Mouse (Mus musculus): ENCODE results near the gene Ddx52.

Gene Ddx52

DNA sequence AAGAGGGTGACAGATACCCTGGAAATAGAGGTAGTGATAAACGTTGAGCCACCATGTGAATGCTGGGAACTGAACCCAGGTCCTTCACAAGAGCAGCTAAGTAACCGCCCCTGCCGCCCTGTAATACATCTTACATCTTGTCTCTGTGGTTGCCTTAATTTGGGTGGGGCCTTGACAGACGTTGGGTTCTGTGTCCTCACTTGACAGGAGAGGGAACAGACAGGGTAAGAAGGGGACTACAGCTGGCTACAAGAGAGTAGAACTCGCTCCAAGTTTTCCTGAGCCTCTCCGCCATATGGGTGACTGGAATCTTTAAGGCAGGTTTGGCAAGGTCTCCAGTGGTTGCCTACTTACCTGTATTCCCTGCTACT lies 26.3 kb downstream of the Ddx52 start:
- WGBS: 82% methylated on average over 6 of the region's 6 CpGs

- 95% methylated on average over 3 of the region's 3 CpGs for WGBS
Observed at GRCm38 (mm10) chr11:83969040-83969439, 27.2 kb downstream of the Ddx52 start.

DNA sequence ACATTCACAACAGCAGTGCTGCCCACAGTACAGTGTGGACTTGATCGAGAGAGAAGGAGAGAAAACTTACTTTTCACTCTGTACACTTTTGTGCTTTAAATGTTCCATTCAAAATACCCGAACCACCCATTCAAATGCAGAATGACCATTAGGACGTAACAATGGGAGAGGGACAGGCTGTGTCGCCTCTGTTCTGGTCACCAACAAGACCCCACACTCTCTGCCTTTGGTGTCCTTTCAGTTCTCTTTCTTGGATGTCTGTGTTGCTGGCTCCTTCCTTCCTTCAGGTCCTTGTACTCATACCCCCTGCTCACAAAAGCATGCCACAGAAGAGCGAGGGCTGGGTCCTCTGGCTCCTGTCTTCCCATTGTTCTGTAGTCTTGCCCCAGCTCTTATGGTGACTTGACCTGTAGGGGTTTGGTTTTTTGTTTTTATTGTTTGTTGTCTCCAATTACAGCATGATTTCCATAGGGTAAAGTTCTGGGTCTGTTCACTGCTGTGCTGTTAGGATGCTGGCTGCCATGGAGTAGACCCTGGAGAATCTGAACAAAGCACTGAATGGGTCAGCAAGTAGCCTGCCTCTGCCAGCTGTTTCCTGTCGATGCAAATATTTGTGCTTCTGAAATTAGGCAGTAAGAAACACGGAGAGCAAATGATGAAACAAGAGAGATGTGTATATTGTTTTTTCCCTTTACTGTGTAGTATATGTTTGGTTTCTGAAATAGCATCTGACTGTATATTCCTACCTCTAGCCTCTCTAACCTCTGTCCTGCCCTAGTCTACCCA lies 32.9 kb downstream of the Ddx52 start:
- WGBS: 69% methylated on average over 7 of the region's 7 CpGs

GRCm38 (mm10) chr11:83975488-83975887 lies 33.6 kb downstream of the Ddx52 start:
- 86% methylated on average over 1 of the region's 1 CpGs for WGBS

- 83% methylated on average over 13 of the region's 13 CpGs for WGBS
Observed at GRCm38 (mm10) chr11:83976236-83976977, 34.5 kb downstream of the Ddx52 start.

DNA sequence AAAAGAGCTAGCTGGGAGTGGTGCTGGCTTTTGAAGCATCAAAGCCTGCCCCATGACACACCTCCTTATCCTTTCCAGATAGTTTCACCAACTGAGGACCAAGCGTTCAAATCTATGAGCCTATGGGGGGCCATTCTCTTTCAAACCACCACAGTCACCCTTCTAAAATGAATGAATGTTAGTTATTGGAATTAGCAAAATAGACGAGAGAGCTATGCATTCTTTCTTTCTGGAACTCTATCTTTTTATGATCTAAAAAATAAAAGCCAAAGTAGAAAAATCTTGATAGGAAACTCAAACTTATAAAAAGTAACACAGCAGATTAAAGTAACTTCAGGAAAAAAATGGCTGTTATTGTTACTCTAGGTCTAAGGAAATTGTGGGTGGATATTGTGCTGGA lies 35.9 kb downstream of the Ddx52 start:
- 85% methylated on average over 2 of the region's 2 CpGs for WGBS

GRCm38 (mm10) chr11:83979992-83980391 lies 38.1 kb downstream of the Ddx52 start:
- 95% methylated on average over 6 of the region's 6 CpGs for WGBS

DNA sequence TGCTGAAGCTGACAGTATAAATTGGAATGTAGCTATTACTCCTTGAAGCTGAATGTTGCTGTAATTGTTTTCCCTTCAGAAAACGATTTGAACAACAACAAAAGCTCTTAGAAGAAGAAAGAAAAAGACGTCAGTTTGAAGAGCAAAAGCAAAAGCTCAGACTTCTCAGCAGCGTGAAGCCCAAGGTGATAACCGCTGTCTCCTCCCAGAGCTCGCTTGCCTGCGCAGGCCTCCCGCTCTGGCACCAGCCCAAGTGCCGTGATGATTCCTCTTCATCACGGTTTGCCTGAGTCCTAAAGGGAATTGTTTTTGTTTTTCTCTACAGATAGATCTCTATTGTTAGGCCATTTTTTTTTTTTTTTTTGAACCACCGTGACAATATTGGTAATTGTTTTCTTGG lies 39.5 kb downstream of the Ddx52 start:
- WGBS: 51% methylated on average over 10 of the region's 10 CpGs

DNA sequence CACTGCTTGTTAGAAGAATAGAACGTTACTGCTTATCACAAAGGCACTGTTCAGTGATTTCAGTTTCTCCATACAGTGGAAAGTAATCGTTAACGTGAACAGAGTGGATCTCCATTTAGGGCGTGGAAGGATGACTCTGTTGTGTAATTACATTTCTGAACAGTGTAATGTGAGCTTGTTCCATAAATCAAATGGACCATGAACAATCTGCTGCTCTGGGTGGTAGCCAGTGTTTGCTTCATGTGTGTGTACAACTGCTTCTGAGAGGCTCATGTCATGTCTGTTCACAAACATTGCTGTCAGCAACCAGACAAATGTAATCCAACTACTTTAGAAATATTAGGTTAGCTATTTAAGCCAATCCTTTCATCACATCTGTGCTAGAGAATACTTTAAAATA lies 49.8 kb downstream of the Ddx52 start:
- 79% methylated on average over 4 of the region's 4 CpGs for WGBS

DNA sequence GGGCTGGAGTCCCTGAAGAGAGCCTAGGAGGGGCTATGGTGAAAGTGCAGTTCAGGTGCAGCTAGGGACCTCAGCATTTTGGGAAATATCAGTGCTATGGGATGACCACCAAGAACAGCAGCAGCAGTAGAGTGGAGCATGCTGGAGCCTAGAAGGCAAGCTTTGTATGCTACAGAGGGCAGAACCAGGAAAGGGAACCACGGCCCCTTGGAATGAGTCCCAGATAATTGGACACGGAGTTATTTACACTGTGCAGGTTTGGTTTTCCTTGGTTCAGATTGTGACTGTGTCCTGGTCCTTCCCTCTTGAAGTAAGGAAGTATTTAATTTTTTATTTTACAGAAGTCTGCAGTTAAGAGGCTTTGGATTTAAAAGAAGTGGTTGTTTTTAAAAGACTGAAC lies 51.6 kb downstream of the Ddx52 start:
- WGBS: 61% methylated on average over 2 of the region's 2 CpGs

GRCm38 (mm10) chr11:83994481-83994880 lies 52.6 kb downstream of the Ddx52 start:
- 91% methylated on average over 3 of the region's 3 CpGs for WGBS

GRCm38 (mm10) chr11:83995535-83995950 lies 53.7 kb downstream of the Ddx52 start:
- 43% methylated on average over 2 of the region's 2 CpGs for WGBS

DNA sequence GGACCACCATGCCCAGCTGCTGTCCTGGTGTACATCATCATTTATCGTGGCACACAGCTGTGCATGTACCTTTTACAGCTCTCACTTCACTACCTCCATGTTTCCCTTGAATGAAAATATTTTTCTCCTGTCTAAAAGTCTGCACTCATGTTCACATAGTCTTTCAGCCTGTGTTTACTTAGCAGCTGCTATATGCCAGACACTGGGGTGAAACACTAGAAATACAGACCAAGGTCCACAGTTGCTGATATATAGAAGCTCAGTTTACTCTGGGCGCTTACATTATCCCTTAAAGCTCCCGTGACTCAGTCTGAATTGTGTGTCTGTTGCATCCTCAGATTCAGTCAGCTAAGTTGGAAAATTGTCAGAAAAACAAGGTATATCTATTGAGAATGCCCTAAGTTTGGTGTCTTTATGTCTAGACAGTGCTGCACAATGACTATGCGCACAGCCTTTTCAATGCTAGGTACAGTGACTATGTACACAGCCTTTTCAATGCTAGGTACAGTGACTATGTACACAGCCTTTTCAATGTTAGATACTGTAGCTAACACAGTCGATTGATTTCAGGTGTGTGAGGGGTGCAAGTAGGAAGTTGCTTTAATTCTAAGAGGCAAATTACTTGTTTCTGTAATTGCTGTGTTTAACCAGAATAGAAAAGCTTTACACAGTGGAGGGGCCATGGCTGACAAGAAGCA lies 55.5 kb downstream of the Ddx52 start:
- 94% methylated on average over 5 of the region's 5 CpGs for WGBS

- 72% methylated on average over 3 of the region's 3 CpGs for WGBS
Observed at GRCm38 (mm10) chr11:83998993-83999392, 57.1 kb downstream of the Ddx52 start.

DNA sequence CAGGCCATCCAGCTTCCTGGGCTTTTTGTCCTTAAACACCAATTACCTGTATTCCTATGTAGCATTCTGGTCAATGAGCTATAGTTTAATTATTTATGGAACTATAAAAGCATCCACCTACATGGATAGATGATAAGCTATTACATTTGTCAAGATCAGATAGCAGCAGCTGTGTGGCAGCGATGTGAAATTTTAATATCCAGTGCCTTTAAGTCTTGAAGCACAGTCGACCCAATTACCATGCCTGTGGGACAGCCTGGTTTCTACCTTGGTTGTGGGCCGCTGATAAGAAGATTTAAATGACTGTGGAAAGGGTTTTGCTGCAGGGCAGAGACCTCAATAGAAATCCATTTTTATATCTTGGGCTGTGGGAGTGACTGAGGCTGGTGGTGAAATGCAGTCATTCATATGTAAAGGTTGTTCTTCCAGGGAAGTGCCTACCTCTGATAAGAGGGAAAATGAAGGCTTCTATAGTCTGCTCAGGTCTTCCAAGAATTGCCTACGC lies 57.6 kb downstream of the Ddx52 start:
- WGBS: 81% methylated on average over 4 of the region's 4 CpGs

GRCm38 (mm10) chr11:84001257-84001656 lies 59.4 kb downstream of the Ddx52 start:
- 94% methylated on average over 3 of the region's 3 CpGs for WGBS

DNA sequence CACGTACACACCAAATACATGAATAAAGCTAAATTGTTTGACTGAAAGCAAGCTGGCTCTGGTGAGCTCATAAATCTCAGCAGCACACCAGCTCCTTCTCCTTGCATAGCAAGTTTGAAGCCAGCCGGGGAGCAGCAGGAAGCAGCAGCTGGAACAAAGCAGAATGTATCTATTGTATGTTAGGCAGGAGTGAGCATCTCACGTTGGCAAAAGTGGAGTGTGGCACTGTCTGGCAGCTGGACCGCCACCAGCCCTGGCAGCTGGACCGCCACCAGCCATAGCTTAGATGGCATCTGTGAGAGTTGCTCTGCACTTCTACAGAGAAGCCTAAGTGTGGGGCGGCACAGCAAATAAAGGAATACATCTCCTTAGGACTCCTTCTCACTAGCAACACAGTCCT lies 62.1 kb downstream of the Ddx52 start:
- WGBS: 72% methylated on average over 6 of the region's 6 CpGs

GRCm38 (mm10) chr11:84009001-84009400 lies 67.1 kb downstream of the Ddx52 start:
- WGBS: 80% methylated on average over 9 of the region's 9 CpGs

- 69% methylated on average over 9 of the region's 9 CpGs for WGBS
Observed at GRCm38 (mm10) chr11:84010411-84010810, 68.5 kb downstream of the Ddx52 start.

DNA sequence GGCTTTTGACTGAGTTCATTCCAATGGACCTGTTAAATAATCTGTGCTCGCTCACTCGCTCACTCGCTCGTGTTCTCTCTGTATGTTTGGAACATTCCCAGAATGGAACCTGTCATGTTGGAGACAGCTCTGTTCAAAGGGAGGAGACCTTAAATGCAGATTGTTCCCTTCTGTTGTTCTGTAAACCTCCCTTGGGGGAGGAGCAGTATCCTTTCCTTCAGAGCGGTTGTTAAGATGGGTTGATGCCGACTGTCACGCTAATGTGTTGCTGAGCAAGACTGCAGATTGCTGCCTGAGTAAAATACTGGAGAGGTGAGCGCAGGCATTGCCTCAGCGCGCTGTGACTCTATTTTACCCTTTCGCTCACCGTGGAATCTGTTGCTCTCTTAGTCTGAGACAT lies 69.2 kb downstream of the Ddx52 start:
- WGBS: 63% methylated on average over 12 of the region's 12 CpGs

- WGBS: 65% methylated on average over 2 of the region's 2 CpGs
Observed at GRCm38 (mm10) chr11:84011576-84011975, 69.7 kb downstream of the Ddx52 start.

Data from cerebral cortex, adult 2 months (tissue).